Mouse (Mus musculus): ENCODE measurements around the gene Zdhhc14. TPM values are rescaled to one million over a fixed set of nuclear protein-coding genes. Genes with fewer than 3 reads are reported as not detected.

Zdhhc14 gene
- polyA plus RNA-seq, 1 experiment from 2014 or later, result 2.7 TPM

GRCm38 (mm10) chr17:5660317-5661080 is 168.1 kb downstream of the Zdhhc14 start:
- Histone ChIP-seq H3K36me3 (no peaks in the 10 kb centered on the region), H3K4me2 (replicated peaks) (no peak overlapping the region), H3K9ac (no peak overlapping the region), H3K27ac (no peak overlapping the region), H3K4me3 (no peak overlapping the region), H3K27me3 (no peaks in the 10 kb centered on the region), H3K9me3 (no peaks in the 10 kb centered on the region), H3K4me1 (no peaks in the 10 kb centered on the region)
- WGBS, result 62% methylated on average over 8 of the region's 8 CpGs
- no peak for ATAC-seq (ENCODE audit: low FRiP score, low read depth)

GRCm38 (mm10) chr17:5666652-5667051 is 174.3 kb downstream of the Zdhhc14 start:
- Histone ChIP-seq H3K27ac (no peak overlapping the region), H3K9ac (no peak overlapping the region)

GRCm38 (mm10) chr17:5668456-5668855 is 176.1 kb downstream of the Zdhhc14 start:
- Histone ChIP-seq H3K36me3 (no peaks in the 10 kb centered on the region), H3K9me3 (no peaks in the 10 kb centered on the region), H3K27me3 (no peaks in the 10 kb centered on the region), H3K4me2 (replicated peaks) (no peak overlapping the region), H3K9ac (no peak overlapping the region), H3K4me3 (no peak overlapping the region), H3K27ac (no peak overlapping the region), H3K4me1 (peaks cover 6% of the 10 kb centered on the region; the same call in 1 of the 2 replicates)
- no peak for ATAC-seq (ENCODE audit: low FRiP score, low read depth)
- WGBS, result 30% methylated on average over 3 of the region's 3 CpGs

More at GRCm38 (mm10) chr17:5666652-5667051, 174.3 kb downstream of the Zdhhc14 start:
- H3K4me2 ChIP-seq (replicated peaks), result no peak overlapping the region
- no peaks in the 10 kb centered on the region for H3K36me3 ChIP-seq
- no peaks in the 10 kb centered on the region for H3K9me3 ChIP-seq
- peaks cover 6% of the 10 kb centered on the region; the same call in 1 of the 2 replicates for H3K4me1 ChIP-seq
- no peak overlapping the region for H3K4me3 ChIP-seq
- H3K27me3 ChIP-seq, result no peaks in the 10 kb centered on the region
- WGBS, result 65% methylated on average over 8 of the region's 8 CpGs
- no peak for ATAC-seq (ENCODE audit: low FRiP score, low read depth)

GRCm38 (mm10) chr17:5668981-5669380 is 176.6 kb downstream of the Zdhhc14 start:
- H3K36me3 ChIP-seq, result no peaks in the 10 kb centered on the region
- 29% methylated on average over 7 of the region's 7 CpGs for WGBS
- ATAC-seq (ENCODE audit: low FRiP score, low read depth), result no peak
- H3K9me3 ChIP-seq, result no peaks in the 10 kb centered on the region
- no peak overlapping the region for H3K9ac ChIP-seq
- H3K4me2 ChIP-seq (replicated peaks), result no peak overlapping the region
- no peaks in the 10 kb centered on the region for H3K27me3 ChIP-seq
- H3K27ac ChIP-seq, result no peak overlapping the region
- no peak overlapping the region for H3K4me3 ChIP-seq
- peaks cover 6% of the 10 kb centered on the region; the same call in 1 of the 2 replicates for H3K4me1 ChIP-seq

GRCm38 (mm10) chr17:5675951-5676350 is 183.6 kb downstream of the Zdhhc14 start:
- Histone ChIP-seq H3K27me3 (no peaks in the 10 kb centered on the region), H3K27ac (no peak overlapping the region), H3K4me1 (0 out of 2 replicates have a peak, but pooled peaks cover 6% of the 10 kb centered on the region), H3K9ac (no peak overlapping the region), H3K9me3 (0 out of 2 replicates have a peak, but pooled peaks cover 5% of the 10 kb centered on the region), H3K36me3 (no peaks in the 10 kb centered on the region), H3K4me2 (replicated peaks) (no peak overlapping the region), H3K4me3 (no peak overlapping the region)
- WGBS, result 87% methylated on average over 8 of the region's 8 CpGs
- no peak for ATAC-seq (ENCODE audit: low FRiP score, low read depth)

GRCm38 (mm10) chr17:5679315-5679714 is 187.0 kb downstream of the Zdhhc14 start:
- H3K36me3 ChIP-seq, result no peaks in the 10 kb centered on the region
- no peak overlapping the region for H3K4me3 ChIP-seq
- H3K4me2 ChIP-seq (replicated peaks), result no peak overlapping the region
- no peak for ATAC-seq (ENCODE audit: low FRiP score, low read depth)
- H3K9me3 ChIP-seq, result 0 out of 2 replicates have a peak, but pooled peaks cover 5% of the 10 kb centered on the region
- H3K27ac ChIP-seq, result no peak overlapping the region
- WGBS, result 39% methylated on average over 1 of the region's 1 CpGs
- no peak overlapping the region for H3K9ac ChIP-seq
- 0 out of 2 replicates have a peak, but pooled peaks cover 6% of the 10 kb centered on the region for H3K4me1 ChIP-seq
- no peaks in the 10 kb centered on the region for H3K27me3 ChIP-seq

GRCm38 (mm10) chr17:5685324-5685723 is 193.0 kb downstream of the Zdhhc14 start:
- Histone ChIP-seq H3K9me3 (no peaks in the 10 kb centered on the region), H3K27me3 (no peaks in the 10 kb centered on the region), H3K27ac (no peak overlapping the region), H3K36me3 (no peaks in the 10 kb centered on the region), H3K4me3 (no peak overlapping the region), H3K4me1 (peaks cover 8% of the 10 kb centered on the region; the same call in 1 of the 2 replicates), H3K4me2 (replicated peaks) (no peak overlapping the region), H3K9ac (no peak overlapping the region)
- ATAC-seq (ENCODE audit: low FRiP score, low read depth), result no peak
- WGBS, result 89% methylated on average over 7 of the region's 7 CpGs

GRCm38 (mm10) chr17:5687810-5688209 is 195.5 kb downstream of the Zdhhc14 start:
- H3K27ac ChIP-seq, result no peak overlapping the region
- no peak overlapping the region for H3K4me2 ChIP-seq (replicated peaks)
- 54% methylated on average over 4 of the region's 4 CpGs for WGBS
- H3K36me3 ChIP-seq, result no peaks in the 10 kb centered on the region
- no peaks in the 10 kb centered on the region for H3K27me3 ChIP-seq
- H3K9ac ChIP-seq, result no peak overlapping the region
- no peak overlapping the region for H3K4me3 ChIP-seq
- ATAC-seq (ENCODE audit: low FRiP score, low read depth), result no peak
- H3K4me1 ChIP-seq, result peaks cover 8% of the 10 kb centered on the region; the same call in 1 of the 2 replicates
- H3K9me3 ChIP-seq, result no peaks in the 10 kb centered on the region

- 80% methylated on average over 2 of the region's 2 CpGs for WGBS
- ATAC-seq (ENCODE audit: low FRiP score, low read depth), result no peak
- no peaks in the 10 kb centered on the region for H3K27me3 ChIP-seq
These were observed 195.9 kb downstream of the Zdhhc14 start for GRCm38 (mm10) chr17:5688222-5688621.

GRCm38 (mm10) chr17:5688669-5689068 is 196.3 kb downstream of the Zdhhc14 start:
- Histone ChIP-seq H3K4me3 (no peak overlapping the region), H3K27me3 (no peaks in the 10 kb centered on the region), H3K27ac (no peak overlapping the region), H3K4me1 (peaks cover 8% of the 10 kb centered on the region; the same call in 1 of the 2 replicates), H3K9me3 (no peaks in the 10 kb centered on the region), H3K9ac (no peak overlapping the region), H3K4me2 (replicated peaks) (no peak overlapping the region), H3K36me3 (no peaks in the 10 kb centered on the region)
- ATAC-seq (ENCODE audit: low FRiP score, low read depth), result no peak

More at GRCm38 (mm10) chr17:5688222-5688621, 195.9 kb downstream of the Zdhhc14 start:
- Histone ChIP-seq H3K4me3 (no peak overlapping the region), H3K4me1 (peaks cover 8% of the 10 kb centered on the region; the same call in 1 of the 2 replicates), H3K9ac (no peak overlapping the region), H3K4me2 (replicated peaks) (no peak overlapping the region), H3K36me3 (no peaks in the 10 kb centered on the region), H3K9me3 (no peaks in the 10 kb centered on the region), H3K27ac (no peak overlapping the region)

- Histone ChIP-seq H3K27me3 (no peaks in the 10 kb centered on the region), H3K4me2 (replicated peaks) (no peak overlapping the region), H3K27ac (no peak overlapping the region), H3K9me3 (no peaks in the 10 kb centered on the region), H3K36me3 (no peaks in the 10 kb centered on the region), H3K9ac (no peak overlapping the region), H3K4me1 (peaks cover 14% of the 10 kb centered on the region; the same call in 1 of the 2 replicates), H3K4me3 (no peak overlapping the region)
- ATAC-seq (ENCODE audit: low FRiP score, low read depth), result no peak
- WGBS, result 64% methylated on average over 8 of the region's 8 CpGs
These were observed 198.6 kb downstream of the Zdhhc14 start for GRCm38 (mm10) chr17:5690746-5691535.

GRCm38 (mm10) chr17:5692661-5693060 is 200.3 kb downstream of the Zdhhc14 start:
- no peak overlapping the region for H3K4me3 ChIP-seq
- peaks cover 11% of the 10 kb centered on the region; the same call in 1 of the 2 replicates for H3K4me1 ChIP-seq
- ATAC-seq (ENCODE audit: low FRiP score, low read depth), result no peak
- no peak overlapping the region for H3K27ac ChIP-seq
- no peak overlapping the region for H3K9ac ChIP-seq
- H3K36me3 ChIP-seq, result no peaks in the 10 kb centered on the region
- H3K4me2 ChIP-seq (replicated peaks), result no peak overlapping the region
- no peaks in the 10 kb centered on the region for H3K9me3 ChIP-seq
- H3K27me3 ChIP-seq, result no peaks in the 10 kb centered on the region
- 81% methylated on average over 3 of the region's 3 CpGs for WGBS

Data from limb, embryonic 13.5 days (tissue).